Mouse (Mus musculus) cerebellum, adult 11-12 months (tissue): ENCODE measurements around the gene Mcm8.
A peak's percentile ranks its signal among the peaks of the same experiment; 100 is the strongest.

Experiments
- DNase-seq: peaks from one replicate; pipeline ENCODE4 v3.0.0; 2022

Mcm8 gene

GRCm38 (mm10) chr2:132815608-132816314 is at the start of gene Mcm8, which contains the start of gene Trmt6:
Gene Mcm8 (plus strand): TSS chr2:132816141.
Gene Trmt6 (minus strand): TSS chr2:132816055.
- peak; percentile 93 for DNase-seq

GRCm38 (mm10) chr2:132770822-132771221 is 45.1 kb upstream of the Mcm8 start:
- no peak for DNase-seq

- DNase-seq: no peak
These were observed 35.0 kb upstream of the Mcm8 start, which contains the start of gene Chgb for GRCm38 (mm10) chr2:132780978-132781377. Gene Chgb (plus strand): TSS chr2:132781278.

- DNase-seq: peak; percentile 92
These were observed 34.4 kb upstream of the Mcm8 start for GRCm38 (mm10) chr2:132781439-132782068.

- peak; percentile 80 for DNase-seq
These were observed 31.9 kb upstream of the Mcm8 start for GRCm38 (mm10) chr2:132784039-132784438.

- peak; percentile 88 for DNase-seq
These were observed 22.3 kb upstream of the Mcm8 start for GRCm38 (mm10) chr2:132793441-132794203.

GRCm38 (mm10) chr2:132794204-132794586 is 21.7 kb upstream of the Mcm8 start:
- DNase-seq: peak; percentile 50

GRCm38 (mm10) chr2:132802976-132803375 is 13.0 kb upstream of the Mcm8 start:
- no peak for DNase-seq

GRCm38 (mm10) chr2:132841071-132841470 is 25.1 kb downstream of the Mcm8 start:
- DNase-seq: no peak

GRCm38 (mm10) chr2:132846407-132847358 is 30.7 kb downstream of the Mcm8 start, which contains the start of gene Crls1:
Gene Crls1 (plus strand): TSS chr2:132846666.
- DNase-seq: peak; percentile 95

GRCm38 (mm10) chr2:132847581-132847980 is 31.6 kb downstream of the Mcm8 start:
- peak; percentile 14 for DNase-seq

GRCm38 (mm10) chr2:132848361-132848760 is 32.4 kb downstream of the Mcm8 start:
- no peak for DNase-seq

- no peak for DNase-seq
These were observed 33.2 kb downstream of the Mcm8 start for GRCm38 (mm10) chr2:132849141-132849540.

- DNase-seq: no peak
These were observed 37.1 kb downstream of the Mcm8 start for GRCm38 (mm10) chr2:132853051-132853450.

GRCm38 (mm10) chr2:132856333-132856732 is 40.4 kb downstream of the Mcm8 start:
- DNase-seq: no peak

- DNase-seq: no peak
These were observed 44.5 kb downstream of the Mcm8 start for GRCm38 (mm10) chr2:132860435-132860834.

GRCm38 (mm10) chr2:132861456-132861855 is 45.5 kb downstream of the Mcm8 start:
- DNase-seq: no peak

GRCm38 (mm10) chr2:132863325-132863724 is 47.4 kb downstream of the Mcm8 start:
- DNase-seq: no peak

- no peak for DNase-seq
These were observed 51.6 kb downstream of the Mcm8 start for GRCm38 (mm10) chr2:132867521-132867920.

- no peak for DNase-seq
These were observed 53.7 kb downstream of the Mcm8 start for GRCm38 (mm10) chr2:132869682-132870081.

- DNase-seq: no peak
These were observed 54.3 kb downstream of the Mcm8 start for GRCm38 (mm10) chr2:132870286-132870685.

- DNase-seq: no peak
These were observed 55.7 kb downstream of the Mcm8 start for GRCm38 (mm10) chr2:132871663-132872062.
